Mouse (Mus musculus) liver, embryonic 12.5 days (tissue): ENCODE measurements at regions not wholly inside any gene's neighbourhood (a gene's known extent, or its start where the extent isn't known, plus 50 kb on each side); places are given as distances from the start of the nearest gene placed in this dataset.

Source experiments
- ATAC-seq: fragments of 200-750 bp; cut with Nextera tagmentation; 2 replicates; pipeline ENCODE4 v1.8.0; 2017; ENCODE audit warnings: moderate number of reproducible peaks, mild to moderate bottlenecking, moderate library complexity
- H3K27ac ChIP-seq: fragments of 300-500 bp; sonication (generic); 2 replicates; pipeline ENCODE4 v1.5.1; 2016; ENCODE audit warnings: mild to moderate bottlenecking
- H3K27me3 ChIP-seq: fragments of 300-500 bp; sonication (generic); replicated peaks from 2 replicates; pipeline ENCODE4 v1.6.1; 2016; ENCODE audit warnings: mild to moderate bottlenecking, moderate library complexity
- H3K36me3 ChIP-seq: fragments of 300-500 bp; sonication (generic); 2 replicates; pipeline ENCODE4 v1.6.1; 2016; ENCODE audit warnings: mild to moderate bottlenecking, moderate library complexity
- H3K4me1 ChIP-seq: fragments of 300-500 bp; sonication (generic); 2 replicates; pipeline ENCODE4 v1.6.1; 2016
- H3K4me2 ChIP-seq: fragments of 300-500 bp; sonication (generic); 2 replicates; pipeline ENCODE4 v1.6.1; 2016; ENCODE audit warnings: mild to moderate bottlenecking, moderate library complexity
- H3K4me3 ChIP-seq: fragments of 300-500 bp; sonication (generic); 2 replicates; pipeline ENCODE4 v1.5.1; 2016; ENCODE audit warnings: mild to moderate bottlenecking, moderate library complexity
- H3K9ac ChIP-seq: fragments of 300-500 bp; sonication (generic); 2 replicates; pipeline ENCODE4 v1.6.1; 2016; ENCODE audit warnings: mild to moderate bottlenecking, moderate library complexity
- H3K9me3 ChIP-seq: fragments of 300-500 bp; sonication (generic); replicated peaks from 2 replicates; pipeline ENCODE4 v1.6.1; 2016; ENCODE audit warnings: mild to moderate bottlenecking, moderate library complexity
- WGBS: fragments of 180-500 bp; shearing (Covaris S2); methylation state at CpG from one replicate; pipeline ENCODE4 v1.1.7; 2016; ENCODE audit not compliant: insufficient replicate concordance; 5-methylcytosine and 5-hydroxymethylcytosine counted together

DNA sequence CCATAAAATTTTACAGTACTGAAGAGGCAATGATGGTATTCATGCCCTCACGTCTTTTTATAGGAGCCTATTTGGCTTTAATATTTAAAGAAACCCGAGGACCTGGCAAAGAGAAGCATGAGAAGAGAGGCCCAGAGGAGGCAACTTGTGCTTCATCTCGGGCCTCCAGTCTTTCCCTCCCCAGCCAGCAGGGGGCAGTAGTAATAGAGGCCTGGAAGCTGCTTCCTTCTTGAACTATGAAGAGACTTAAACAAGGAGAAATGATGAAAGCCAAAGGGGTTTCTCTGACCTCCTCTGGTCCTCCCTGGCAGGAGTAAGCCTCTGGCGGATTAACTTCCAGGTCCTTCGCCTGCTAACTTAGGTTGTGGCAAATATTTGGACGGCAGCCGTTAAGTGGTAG, 284.5 kb downstream of the Hlx start:
- no peaks in the 10 kb centered on the region for H3K27me3 ChIP-seq
- H3K4me2 ChIP-seq = no peak overlapping the region
- no peak overlapping the region for H3K4me3 ChIP-seq
- no peaks in the 10 kb centered on the region for H3K36me3 ChIP-seq
- H3K4me1 ChIP-seq = no peaks in the 10 kb centered on the region
- H3K27ac ChIP-seq = no peak overlapping the region
- ATAC-seq = no peak
- no peaks in the 10 kb centered on the region for H3K9me3 ChIP-seq
- no peak overlapping the region for H3K9ac ChIP-seq
- 39% methylated on average over 7 of the region's 7 CpGs for WGBS

GRCm38 (mm10) chr1:184447161-184447667, 285.2 kb downstream of the Hlx start:
- WGBS = 49% methylated on average over 5 of the region's 5 CpGs
- H3K27me3 ChIP-seq = no peaks in the 10 kb centered on the region; the same call in 1 of the 2 replicates
- H3K4me2 ChIP-seq = no peak overlapping the region
- no peak overlapping the region for H3K27ac ChIP-seq
- no peaks in the 10 kb centered on the region for H3K36me3 ChIP-seq
- ATAC-seq = no peak
- H3K9ac ChIP-seq = no peak overlapping the region
- H3K4me1 ChIP-seq = no peaks in the 10 kb centered on the region
- H3K9me3 ChIP-seq = no peaks in the 10 kb centered on the region
- no peak overlapping the region for H3K4me3 ChIP-seq

DNA sequence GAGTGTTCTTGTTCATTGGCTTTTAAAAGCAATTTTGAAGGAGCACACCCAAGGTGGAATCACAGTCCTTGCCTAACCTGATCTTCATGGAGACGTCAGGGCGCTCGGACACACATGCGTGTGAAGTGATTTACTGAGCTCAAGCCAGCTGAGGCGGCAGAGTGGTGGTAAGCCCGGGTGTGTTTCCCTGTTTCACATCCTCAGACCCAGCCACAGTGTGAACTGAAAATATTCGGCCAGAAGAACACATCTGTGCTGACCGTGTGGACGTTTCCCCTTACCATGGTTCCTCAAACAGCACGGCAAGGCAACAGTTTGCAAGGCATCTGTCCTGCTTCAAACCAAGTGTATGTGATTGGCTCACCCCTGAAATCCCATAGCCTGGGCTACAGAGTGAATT, 288.2 kb downstream of the Hlx start:
- H3K4me1 ChIP-seq = no peaks in the 10 kb centered on the region
- no peak overlapping the region for H3K9ac ChIP-seq
- no peaks in the 10 kb centered on the region for H3K9me3 ChIP-seq
- no peak for ATAC-seq
- 71% methylated on average over 10 of the region's 10 CpGs for WGBS
- no peak overlapping the region for H3K27ac ChIP-seq
- H3K36me3 ChIP-seq = no peaks in the 10 kb centered on the region
- no peak overlapping the region for H3K4me2 ChIP-seq
- H3K4me3 ChIP-seq = no peak overlapping the region
- no peaks in the 10 kb centered on the region; the same call in 1 of the 2 replicates for H3K27me3 ChIP-seq

- Histone ChIP-seq H3K27me3 (no peaks in the 10 kb centered on the region; the same call in 1 of the 2 replicates), H3K9me3 (no peaks in the 10 kb centered on the region), H3K4me3 (no peak overlapping the region), H3K36me3 (no peaks in the 10 kb centered on the region), H3K9ac (no peak overlapping the region), H3K27ac (no peak overlapping the region), H3K4me2 (no peak overlapping the region), H3K4me1 (no peaks in the 10 kb centered on the region)
- no peak for ATAC-seq
- 61% methylated on average over 3 of the region's 3 CpGs for WGBS
Observed at GRCm38 (mm10) chr1:184442701-184443100, 289.7 kb downstream of the Hlx start.

DNA sequence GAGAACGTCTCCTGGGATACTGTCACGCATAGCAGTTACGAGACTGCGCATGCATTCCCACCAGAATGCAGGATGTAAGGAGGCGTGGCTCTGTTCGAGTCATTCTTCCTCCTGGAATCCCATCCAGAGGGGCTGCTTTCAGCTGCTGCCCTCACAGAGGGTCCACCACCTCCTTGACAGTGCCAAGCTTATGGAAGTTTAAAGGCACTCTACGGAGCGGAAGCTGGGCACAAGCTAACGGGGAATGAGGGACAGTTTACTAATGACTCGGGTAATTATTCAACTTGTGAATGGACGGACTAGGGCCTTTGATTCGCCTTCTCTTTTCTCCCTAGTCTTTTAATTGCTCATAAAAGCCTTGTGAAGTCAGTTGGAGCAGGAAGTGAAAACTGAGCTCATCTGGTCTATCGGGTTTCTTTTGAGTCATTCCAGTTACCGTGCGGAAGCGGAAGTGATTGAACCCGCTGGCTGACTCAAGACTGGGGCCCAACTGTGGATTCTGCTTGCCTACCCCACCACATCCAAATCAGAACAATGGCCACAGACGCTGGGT, 291.3 kb downstream of the Hlx start:
- ATAC-seq = no peak
- no peak overlapping the region for H3K27ac ChIP-seq
- H3K27me3 ChIP-seq = no peaks in the 10 kb centered on the region; the same call in 1 of the 2 replicates
- H3K36me3 ChIP-seq = no peaks in the 10 kb centered on the region
- no peak overlapping the region for H3K4me3 ChIP-seq
- no peaks in the 10 kb centered on the region for H3K9me3 ChIP-seq
- WGBS = 48% methylated on average over 18 of the region's 18 CpGs
- H3K9ac ChIP-seq = no peak overlapping the region
- H3K4me1 ChIP-seq = no peaks in the 10 kb centered on the region
- H3K4me2 ChIP-seq = peak overlapping the region; percentile 12; the same call in 1 of the 2 replicates

DNA sequence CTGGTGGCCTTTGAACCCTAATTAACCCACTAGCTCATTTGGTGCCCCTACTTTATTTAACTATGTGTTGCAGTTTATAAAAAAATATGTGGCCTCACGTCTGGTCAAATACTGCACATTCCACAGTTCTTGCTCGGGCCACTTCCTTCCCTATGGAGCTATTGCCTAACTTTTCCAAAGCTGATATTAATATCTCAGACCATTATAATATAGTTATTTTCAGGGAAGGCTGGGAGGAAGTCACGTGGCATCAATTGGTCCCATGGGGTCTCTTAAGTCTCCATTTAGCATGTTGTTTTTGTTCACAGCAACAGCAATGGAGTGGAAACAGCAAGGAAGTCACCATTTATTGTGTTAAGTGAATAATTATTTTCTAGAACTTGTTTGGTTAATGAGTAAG, 292.9 kb downstream of the Hlx start:
- H3K27me3 ChIP-seq = no peaks in the 10 kb centered on the region; the same call in 1 of the 2 replicates
- 57% methylated on average over 3 of the region's 3 CpGs for WGBS
- H3K4me1 ChIP-seq = no peaks in the 10 kb centered on the region
- H3K27ac ChIP-seq = no peak overlapping the region
- no peak overlapping the region for H3K4me2 ChIP-seq
- H3K4me3 ChIP-seq = no peak overlapping the region
- H3K9me3 ChIP-seq = no peaks in the 10 kb centered on the region
- no peak overlapping the region for H3K9ac ChIP-seq
- no peaks in the 10 kb centered on the region for H3K36me3 ChIP-seq
- no peak for ATAC-seq

GRCm38 (mm10) chr1:184436387-184436786, 296.0 kb downstream of the Hlx start:
- H3K9me3 ChIP-seq = no peaks in the 10 kb centered on the region
- H3K27me3 ChIP-seq = no peaks in the 10 kb centered on the region
- ATAC-seq = no peak
- 61% methylated on average over 3 of the region's 3 CpGs for WGBS
- no peak overlapping the region for H3K27ac ChIP-seq
- no peak overlapping the region for H3K4me2 ChIP-seq
- no peaks in the 10 kb centered on the region for H3K4me1 ChIP-seq
- no peaks in the 10 kb centered on the region for H3K36me3 ChIP-seq
- no peak overlapping the region for H3K9ac ChIP-seq
- H3K4me3 ChIP-seq = no peak overlapping the region

GRCm38 (mm10) chr1:184428612-184429011, 303.8 kb downstream of the Hlx start:
- 55% methylated on average over 8 of the region's 8 CpGs for WGBS
- Histone ChIP-seq H3K9ac (no peak overlapping the region), H3K27ac (no peak overlapping the region), H3K27me3 (no peaks in the 10 kb centered on the region), H3K4me3 (no peak overlapping the region), H3K4me1 (no peaks in the 10 kb centered on the region), H3K9me3 (no peaks in the 10 kb centered on the region), H3K36me3 (no peaks in the 10 kb centered on the region), H3K4me2 (no peak overlapping the region)
- ATAC-seq = no peak

- Histone ChIP-seq H3K9ac (no peak overlapping the region), H3K4me3 (no peak overlapping the region), H3K4me1 (no peaks in the 10 kb centered on the region), H3K36me3 (no peaks in the 10 kb centered on the region), H3K4me2 (no peak overlapping the region), H3K9me3 (no peaks in the 10 kb centered on the region), H3K27ac (no peak overlapping the region), H3K27me3 (no peaks in the 10 kb centered on the region)
- ATAC-seq = no peak
- 56% methylated on average over 3 of the region's 3 CpGs for whole genome bisulfite sequencing
Observed at GRCm38 (mm10) chr1:184428035-184428434, 304.4 kb downstream of the Hlx start.

- Histone ChIP-seq H3K27me3 (no peaks in the 10 kb centered on the region), H3K9me3 (no peaks in the 10 kb centered on the region), H3K4me2 (no peak overlapping the region), H3K4me1 (no peaks in the 10 kb centered on the region), H3K27ac (no peak overlapping the region), H3K4me3 (no peak overlapping the region), H3K9ac (no peak overlapping the region), H3K36me3 (no peaks in the 10 kb centered on the region)
- 75% methylated on average over 1 of the region's 1 CpGs for WGBS
- ATAC-seq = no peak
Observed at GRCm38 (mm10) chr1:184425694-184426093, 306.7 kb downstream of the Hlx start.

- Histone ChIP-seq H3K9ac (no peak overlapping the region), H3K4me2 (no peak overlapping the region), H3K4me1 (no peaks in the 10 kb centered on the region), H3K4me3 (no peak overlapping the region), H3K27me3 (no peaks in the 10 kb centered on the region), H3K27ac (no peak overlapping the region), H3K9me3 (no peaks in the 10 kb centered on the region), H3K36me3 (no peaks in the 10 kb centered on the region)
- 50% methylated on average over 2 of the region's 2 CpGs for WGBS
- ATAC-seq = no peak
Observed at GRCm38 (mm10) chr1:184424035-184424434, 308.4 kb downstream of the Hlx start.

DNA sequence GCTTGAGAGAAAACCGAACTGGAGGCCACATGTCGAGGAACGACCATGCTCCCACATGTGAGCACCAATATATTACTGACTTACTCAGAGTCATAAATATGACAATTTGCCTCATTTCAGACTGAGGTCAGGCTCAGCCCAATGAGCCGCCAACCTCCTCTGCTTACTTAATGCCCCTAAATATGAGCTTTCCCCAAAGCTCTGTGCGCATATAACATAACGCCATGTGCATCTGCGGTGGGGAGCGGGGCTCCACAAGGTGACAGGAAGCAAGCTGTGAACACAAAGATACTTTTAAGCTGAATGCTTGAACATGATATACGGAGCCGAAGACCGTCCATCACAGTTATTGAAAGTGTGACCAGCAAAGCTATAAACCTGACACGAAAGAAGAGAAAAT, 319.8 kb downstream of the Hlx start:
- no peaks in the 10 kb centered on the region for H3K27me3 ChIP-seq
- no peak overlapping the region for H3K4me3 ChIP-seq
- H3K4me1 ChIP-seq = no peaks in the 10 kb centered on the region
- H3K27ac ChIP-seq = no peak overlapping the region
- no peaks in the 10 kb centered on the region for H3K9me3 ChIP-seq
- no peak overlapping the region for H3K9ac ChIP-seq
- no peak overlapping the region for H3K4me2 ChIP-seq
- no peaks in the 10 kb centered on the region for H3K36me3 ChIP-seq
- 77% methylated on average over 12 of the region's 12 CpGs for WGBS
- no peak for ATAC-seq

DNA sequence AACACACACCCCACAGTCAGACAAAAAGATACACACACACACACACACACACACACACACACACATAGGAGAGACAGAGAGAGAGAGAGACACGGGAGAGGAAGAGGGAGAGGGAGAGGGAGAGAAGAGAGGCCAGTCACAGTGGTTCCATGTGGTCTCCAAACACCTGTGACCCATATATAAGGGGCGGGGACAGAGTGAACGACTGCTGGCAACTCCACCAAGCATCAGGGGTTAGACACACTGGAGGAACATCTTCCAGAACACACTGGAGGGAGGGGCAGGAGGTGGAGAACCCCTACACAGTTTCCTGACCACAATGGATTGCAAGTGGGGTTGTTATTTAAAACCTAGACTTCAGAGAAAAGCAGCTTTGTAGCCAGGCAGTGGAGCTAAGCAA, 321.4 kb downstream of the Hlx start:
- no peaks in the 10 kb centered on the region for H3K36me3 ChIP-seq
- ATAC-seq = no peak
- 47% methylated on average over 3 of the region's 3 CpGs for WGBS
- no peak overlapping the region for H3K9ac ChIP-seq
- H3K27me3 ChIP-seq = no peaks in the 10 kb centered on the region
- H3K4me1 ChIP-seq = no peaks in the 10 kb centered on the region
- H3K27ac ChIP-seq = no peak overlapping the region
- H3K4me2 ChIP-seq = no peak overlapping the region
- no peaks in the 10 kb centered on the region for H3K9me3 ChIP-seq
- H3K4me3 ChIP-seq = no peak overlapping the region
